Mouse (Mus musculus) right cerebral cortex, adult 2 months (tissue): Measurements from ENCODE around the gene Grb2.

Experiments used
- DNase-seq, 2 experiments: peaks; one replicate each; pipeline ENCODE4 v3.0.0; 2021 to 2022; ENCODE audit warnings: low spot score in 2 of 2

The Grb2 gene

GRCm38 (mm10) chr11:115606733-115607132 lies 101.7 kb downstream of the Grb2 start:
- no peak for DNase-seq

GRCm38 (mm10) chr11:115604304-115604696 lies 104.1 kb downstream of the Grb2 start:
- DNase-seq: no peak

DNA sequence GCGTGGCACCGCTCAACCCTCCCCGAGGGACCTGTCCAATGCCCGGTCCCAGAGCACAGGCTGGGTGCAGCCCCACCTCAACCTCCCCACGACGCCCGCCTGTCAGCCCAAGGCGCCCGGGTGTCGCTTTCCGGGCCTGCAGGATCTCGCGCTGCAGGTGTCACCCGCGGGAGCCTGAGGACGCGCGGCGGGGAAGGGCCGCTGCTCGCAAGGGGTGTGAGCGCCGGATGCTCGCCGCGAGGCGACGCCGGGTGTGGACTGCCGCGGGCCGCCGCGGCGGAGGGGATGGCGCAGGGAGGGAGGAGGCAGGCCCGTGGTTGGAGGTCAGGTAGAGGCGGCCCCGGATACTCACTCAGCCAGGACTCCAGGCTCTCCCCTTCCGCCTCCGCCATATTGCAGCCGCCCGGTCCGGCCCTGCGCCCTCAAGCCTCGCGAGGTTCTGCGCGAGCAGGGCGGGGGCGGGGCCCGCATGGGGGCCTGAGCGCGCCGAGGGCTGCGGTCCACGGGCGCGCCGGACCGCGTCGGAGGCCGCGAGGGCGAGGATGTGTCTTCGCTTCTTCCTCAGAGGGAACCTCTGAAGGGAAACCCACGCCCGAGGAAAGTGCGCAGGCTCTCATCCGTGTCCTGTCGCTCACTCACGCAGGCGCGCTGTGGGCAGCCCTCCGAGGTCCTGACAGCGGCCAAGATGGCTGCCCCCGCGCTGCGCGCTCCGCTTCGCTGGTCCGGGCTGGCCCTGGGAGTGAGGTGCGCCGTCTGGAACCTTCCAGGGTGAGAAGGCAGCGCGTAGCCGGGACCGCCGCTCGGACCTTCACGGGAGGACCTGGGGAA lies 104.7 kb downstream of the Grb2 start, which contains the start of the genes Mrps7 and Gga3:
Gene Mrps7 (plus strand): TSS at position 450 of the 828 bp plus-strand sequence.
Gene Gga3 (minus strand): TSS at position 576 of the 828 bp plus-strand sequence.
- DNase-seq: peak; percentile 81 to 87

DNA sequence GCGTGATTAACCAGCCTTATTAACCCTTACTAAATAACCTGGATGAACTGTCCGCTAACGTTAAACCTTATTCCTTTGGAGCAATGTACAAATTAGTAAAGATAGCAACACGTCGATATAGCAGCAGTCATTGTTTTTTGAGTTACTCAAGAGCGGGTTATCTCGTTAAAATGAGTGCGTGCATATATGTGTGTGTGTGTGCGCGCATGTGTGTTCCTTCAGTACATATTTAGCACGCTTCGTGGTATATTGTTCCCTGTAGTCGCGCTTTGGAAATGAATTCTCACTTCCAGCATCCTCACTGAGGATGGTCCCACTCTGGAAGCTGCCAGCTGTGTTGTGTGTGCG lies 105.3 kb downstream of the Grb2 start:
- DNase-seq: no peak

- DNase-seq: no peak
Measured at GRCm38 (mm10) chr11:115601174-115601573, 107.2 kb downstream of the Grb2 start.

- DNase-seq: no peak
Measured at GRCm38 (mm10) chr11:115600743-115601142, 107.7 kb downstream of the Grb2 start.

DNA sequence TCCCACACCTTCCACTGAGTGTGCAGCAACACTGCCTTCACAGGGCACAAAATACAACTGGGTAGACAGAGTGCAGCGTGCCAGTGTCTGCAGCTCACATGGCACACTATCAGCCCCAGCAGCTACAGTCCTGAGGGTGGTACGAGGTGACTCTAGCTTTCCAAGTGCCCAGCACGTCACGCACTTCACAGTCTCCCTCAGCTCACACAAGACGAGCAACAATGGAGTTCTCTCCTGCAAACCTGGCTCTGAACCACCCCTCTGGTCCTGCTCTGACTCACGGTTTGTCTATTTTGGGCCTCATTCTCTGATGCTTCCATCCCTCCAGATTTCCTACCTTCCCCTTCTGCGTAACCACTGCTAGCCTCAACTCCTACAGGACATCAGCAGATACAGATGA lies 108.7 kb downstream of the Grb2 start:
- DNase-seq: peak; percentile 51 to 63

DNA sequence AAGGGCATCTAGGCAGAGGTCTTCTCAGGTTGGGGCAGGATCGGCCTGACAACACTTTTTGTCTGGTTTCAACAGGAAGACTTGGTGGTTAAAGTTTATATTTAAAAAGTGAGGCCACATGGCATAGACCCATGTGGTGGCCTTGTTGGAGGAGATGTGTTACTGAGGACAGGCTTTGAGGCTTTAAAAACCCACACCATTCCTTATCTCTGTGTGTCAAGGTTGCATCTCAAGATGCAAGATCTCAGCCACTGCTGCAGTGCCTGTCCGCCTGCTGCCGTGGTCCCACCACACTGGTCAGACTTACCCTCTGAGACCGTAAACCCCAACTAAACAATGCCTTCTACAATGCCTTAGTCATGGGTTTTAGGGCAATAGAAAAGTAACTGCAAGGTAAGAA lies 110.1 kb downstream of the Grb2 start:
- DNase-seq: no peak

- no peak for DNase-seq
Measured at GRCm38 (mm10) chr11:115595209-115595608, 113.2 kb downstream of the Grb2 start.
